ENCODE assay signal across 10 mouse cellular contexts in the genomic region with DNA sequence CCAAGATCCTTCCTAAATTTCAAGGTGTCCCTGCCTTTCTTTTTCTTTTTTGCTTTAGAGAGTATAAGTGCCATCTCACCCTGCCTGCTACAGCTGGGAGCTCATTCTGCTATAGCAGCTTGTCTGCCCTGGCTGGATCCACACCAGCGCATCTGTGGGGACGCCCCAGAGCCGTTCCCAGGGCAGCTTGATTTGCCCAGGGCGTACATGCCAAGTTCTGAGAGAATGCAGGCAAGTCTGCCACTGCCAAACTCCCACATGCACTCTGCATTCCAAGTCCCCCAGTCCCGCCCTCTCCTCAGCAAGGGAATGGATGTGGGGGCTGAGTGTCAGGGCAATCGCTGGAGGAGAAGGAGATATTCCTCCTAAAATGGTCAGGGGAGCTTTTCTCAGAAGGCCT. TPM values are rescaled to one million over a fixed set of nuclear protein-coding genes. Genes with fewer than 3 reads are reported as not detected.
A peak's percentile ranks its signal among the peaks of the same experiment; 100 is the strongest.
DNase-seq lines count a peak whose midpoint lies in the region; ATAC-seq and TF ChIP-seq lines count a peak whose summit lies in the region.
"Had no signal": no experiment of that assay in that cellular context is flagged by ENCODE, and none has a peak within 500 bp of the region (broad histone marks: within the 10 kb centered on the region; RNA-seq: fewer than 3 reads in every experiment).

No protein-coding gene starts in this region.

- peak; percentile 75 for ATAC-seq in Patski
- ATAC-seq in heart, embryonic 13.5 days (ENCODE audit: extremely low read depth, insufficient number of reproducible peaks, low FRiP score, low TSS enrichment), result no peak
- no peak for ATAC-seq in activated CD4-positive, CD25-positive, alpha-beta regulatory T cell, adult 4 months

- H3K4me3 ChIP-seq in heart, embryonic 13.5 days, result no peak overlapping the region
- no peak overlapping the region for H3K4me3 ChIP-seq in left cerebral cortex, adult 2 months
- H3K4me3 ChIP-seq: liver, embryonic 13.5 days had no signal

- H3K9ac ChIP-seq in heart, embryonic 13.5 days, result no peak overlapping the region
- H3K9ac ChIP-seq: liver, embryonic 13.5 days had no signal

- intact Hi-C loops in left cerebral cortex, adult 2 months (cut with DNase I), result loop anchor here (1.0 to 5.0 kb wide), 3 partner anchors 24 to 105 kb away; no protein-coding TSS in a partner anchor

- DNase-seq in heart, adult 11 months, result peak; percentile 96
- no peak for DNase-seq in heart, adult 8-10 months (ENCODE audit: low spot score)
- DNase-seq in Patski (ENCODE audit: low read depth, low spot score), result peak; percentile 64
- DNase-seq in left cerebral cortex, adult 2 months (ENCODE audit: extremely low spot score in 1 of 2, low spot score in 2 of 2), result peak; percentile 62 to 64
- peak; percentile 63 for DNase-seq in right cerebral cortex, postnatal 25 days
- no peak for DNase-seq in thymus, adult 18-20 months
- DNase-seq: liver, embryonic 13.5 days had no signal

- CTCF ChIA-PET in Patski (lab: Charles Lee), result interaction anchor here (1.6 to 2.5 kb wide), 3 partner anchors 8 to 23 kb away, joined by 3 to 9 read pairs (median 4); no protein-coding TSS in a partner anchor

- H3K9me3 ChIP-seq in heart, embryonic 13.5 days, result 0 out of 2 replicates have a peak, but pooled peaks cover 3% of the 10 kb centered on the region
- H3K9me3 ChIP-seq: liver, embryonic 13.5 days had no signal

- WGBS in heart, embryonic 13.5 days, result 32% methylated on average over 6 of the region's 6 CpGs

- no peaks in the 10 kb centered on the region for H3K27me3 ChIP-seq in Patski
- no peaks in the 10 kb centered on the region for H3K27me3 ChIP-seq in heart, embryonic 13.5 days (replicated peaks)
- H3K27me3 ChIP-seq: liver, embryonic 13.5 days had no signal

- POLR2A ChIA-PET in Patski (lab: Charles Lee), result no interaction called here

- peak overlapping the region; percentile 33 for H3K27ac ChIP-seq in heart, embryonic 13.5 days (replicated peaks)
- no peak overlapping the region for H3K27ac ChIP-seq in left cerebral cortex, adult 2 months
- H3K27ac ChIP-seq: liver, embryonic 13.5 days had no signal

- TF ChIP-seq CTCF in Patski (IDR thresholded peaks at IDR 0.05), result no peak
- no peak for TF ChIP-seq CTCF in left cerebral cortex, adult 2 months (IDR thresholded peaks at IDR 0.05)

- no peaks in the 10 kb centered on the region for H3K36me3 ChIP-seq in heart, embryonic 13.5 days
- H3K36me3 ChIP-seq: liver, embryonic 13.5 days had no signal

- H3K4me2 ChIP-seq in heart, embryonic 13.5 days, result no peak overlapping the region
- H3K4me2 ChIP-seq: liver, embryonic 13.5 days had no signal

- H3K4me1 ChIP-seq in heart, embryonic 13.5 days, result peaks cover 34% of the 10 kb centered on the region
- H3K4me1 ChIP-seq: liver, embryonic 13.5 days had no signal

- in situ Hi-C loops in Patski (cut with MboI; ENCODE audit: low pct_unique_long_range_greater_than_20kb), result loop anchor here (5.0 kb wide), 1 partner anchor 75 kb away; no protein-coding TSS in a partner anchor

RNA-seq across cellular contexts. Expression of gene Col15a1, which starts 19.8 kb away (rescaled TPM):
- 10 to 100 TPM; 29.9 to 58.5 (median 52.4) TPM for total RNA-seq in heart, adult 8-10 months (2022)
- polyA plus RNA-seq in Patski (2021), result 0.09 TPM
- polyA plus RNA-seq in heart, embryonic 13.5 days (2015; fragmentation: Nextera tagmentation; extraction: Ambion mirVana), result 4.7 and 6.4 TPM in 2 replicates
- total RNA-seq in left cerebral cortex, adult 2 months (2021), result 1 to 10 TPM; 6.1 to 6.7 TPM
- 1 to 10 TPM; 2.6 to 5.3 TPM for polyA plus RNA-seq in activated CD4-positive, CD25-positive, alpha-beta regulatory T cell, adult 4 months (2017; shearing (Covaris generic))
- total RNA-seq: common myeloid progenitor, adult 5-6 weeks had no signal

Comparison
In these comparisons a context has a peak if more than half of its experiments do, and no peak if none do; other contexts are left out.
1. DNase-seq: peak in heart, adult 11 months (single experiment), Patski (single experiment), left cerebral cortex, adult 2 months (2 of 2) and right cerebral cortex, postnatal 25 days (single experiment); none in heart, adult 8-10 months (single experiment) and thymus, adult 18-20 months (0 of 2).